Mouse (Mus musculus) midbrain, embryonic 14.5 days (tissue): ENCODE results near the gene Cd207. TPM values are rescaled to one million over a fixed set of nuclear protein-coding genes. Genes with fewer than 3 reads are reported as not detected.

Source experiments
- ATAC-seq: fragments of 200-750 bp; cut with Nextera tagmentation; 2 replicates; pipeline ENCODE4 v1.8.0; 2017; ENCODE audit warnings: moderate number of reproducible peaks, moderate library complexity; ENCODE audit not compliant: low FRiP score, low TSS enrichment
- DNase-seq: peaks from one replicate; pipeline ENCODE4 v3.0.0-alpha.2; 2015
- H3K27ac ChIP-seq: fragments of 300-500 bp; sonication (generic); replicated peaks from 2 replicates; pipeline ENCODE4 v1.5.1; 2014; ENCODE audit warnings: mild to moderate bottlenecking, low read depth, low read length, moderate library complexity
- H3K27me3 ChIP-seq: fragments of 300-500 bp; sonication (generic); 2 replicates; pipeline ENCODE4 v1.6.1; 2014; ENCODE audit warnings: low read length, control low read depth, mixed read lengths; ENCODE audit not compliant: control insufficient read depth, insufficient read depth
- H3K36me3 ChIP-seq: fragments of 300-500 bp; sonication (generic); 2 replicates; pipeline ENCODE4 v1.6.1; 2014; ENCODE audit warnings: low read length, control low read depth; ENCODE audit not compliant: control insufficient read depth, insufficient read depth
- H3K4me1 ChIP-seq: fragments of 300-500 bp; sonication (generic); 2 replicates; pipeline ENCODE4 v1.6.1; 2014; ENCODE audit warnings: mild to moderate bottlenecking, antibody characterized with exemption, low read length, control low read depth; ENCODE audit not compliant: control insufficient read depth, insufficient read depth
- H3K4me2 ChIP-seq: fragments of 300-500 bp; sonication (generic); 2 replicates; pipeline ENCODE4 v1.6.1; 2014; ENCODE audit warnings: mild to moderate bottlenecking, low read length, moderate library complexity
- H3K4me3 ChIP-seq: fragments of 300-500 bp; sonication (generic); replicated peaks from 2 replicates; pipeline ENCODE4 v1.5.1; 2014; ENCODE audit warnings: low read depth, low read length
- H3K9ac ChIP-seq: fragments of 300-500 bp; sonication (generic); replicated peaks from 2 replicates; pipeline ENCODE4 v1.6.1; 2014; ENCODE audit warnings: mild to moderate bottlenecking, low read length, moderate library complexity
- H3K9me3 ChIP-seq: fragments of 300-500 bp; sonication (generic); 2 replicates; pipeline ENCODE4 v1.6.1; 2016; ENCODE audit warnings: low read length, control low read depth, mixed read lengths; ENCODE audit not compliant: control insufficient read depth
- WGBS: fragments of 180-500 bp; shearing (Covaris S2); extraction: QIAGEN DNeasy Blood & Tissue Kit; methylation state at CpG from one replicate; pipeline ENCODE4 v1.1.7; 2014; 5-methylcytosine and 5-hydroxymethylcytosine counted together
- polyA plus RNA-seq: library from polyadenylated mRNA; unstranded; fragments of >200 nt; fragmentation: Nextera tagmentation; extraction: Ambion mirVana; gene quantifications from 2 replicates; pipeline ENCODE4 v1.2.1, GENCODE M21; 2014

Cd207 gene
- not detected in 2 replicates for polyA plus RNA-seq

DNA sequence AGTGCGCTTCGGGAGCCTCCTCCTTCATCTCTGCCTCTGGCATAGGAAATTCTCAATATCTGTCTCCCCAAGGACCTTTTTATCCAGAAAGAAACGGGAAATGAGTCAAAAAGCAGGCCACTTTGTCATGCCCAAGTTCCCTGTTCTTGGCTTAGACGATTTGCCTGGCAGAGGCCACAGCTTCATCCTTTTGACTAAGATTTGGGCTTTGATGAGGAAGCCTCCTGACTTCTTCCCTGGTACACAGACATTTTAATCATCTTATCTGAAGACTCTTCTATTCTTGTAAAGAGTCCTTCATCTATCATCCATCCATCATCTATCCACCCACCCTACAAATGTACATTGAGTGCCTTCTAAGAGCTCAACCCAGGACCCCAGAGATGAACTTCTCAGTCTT lies at the start of gene Cd207:
TSS of gene Cd207 (minus strand) at position 101 of the 400 bp plus-strand sequence.
- ATAC-seq (no peak), DNase-seq (no peak)
- Histone ChIP-seq H3K4me3 (no peak within 1 kb of the TSS), H3K4me2 (no peak within 1 kb of the TSS), H3K9ac (no peak within 1 kb of the TSS), H3K27ac (no peak within 1 kb of the TSS), H3K27me3 (no peaks in the 10 kb centered on the region), H3K36me3 (no peaks in the 10 kb centered on the region), H3K4me1 (no peaks in the 10 kb centered on the region), H3K9me3 (no peaks in the 10 kb centered on the region)
- WGBS, result 68% methylated on average over 4 of the region's 4 CpGs

DNA sequence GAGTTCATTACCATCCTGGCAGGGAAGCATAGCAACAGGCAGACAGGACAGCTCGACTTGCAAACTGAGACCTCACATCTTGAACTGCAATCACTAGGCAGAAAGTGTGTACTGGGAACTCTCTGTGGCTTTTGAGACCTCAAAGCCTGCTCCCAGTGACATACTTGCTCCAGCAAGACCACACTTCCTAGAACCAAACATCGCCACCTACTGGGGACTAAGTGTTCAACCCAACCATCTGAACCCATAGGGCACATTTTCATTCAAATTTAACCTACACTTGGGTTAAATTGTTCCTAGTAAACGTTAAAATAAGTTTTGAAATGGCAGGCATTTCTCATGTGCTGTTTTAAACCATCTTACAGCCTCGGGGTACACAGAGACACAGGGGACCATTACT lies 49.5 kb upstream of the Cd207 start:
- WGBS, result 46% methylated on average over 4 of the region's 4 CpGs

GRCm38 (mm10) chr6:83722526-83722925 lies 44.9 kb upstream of the Cd207 start:
- H3K27me3 ChIP-seq, result peaks cover 59% of the 10 kb centered on the region
- WGBS, result 25% methylated on average over 6 of the region's 6 CpGs
- H3K4me2 ChIP-seq, result no peak overlapping the region
- H3K27ac ChIP-seq, result no peak overlapping the region
- ATAC-seq (no peak), DNase-seq (no peak)
- H3K36me3 ChIP-seq, result no peaks in the 10 kb centered on the region
- no peaks in the 10 kb centered on the region for H3K9me3 ChIP-seq
- H3K4me1 ChIP-seq, result no peaks in the 10 kb centered on the region
- H3K9ac ChIP-seq, result no peak overlapping the region
- no peak overlapping the region for H3K4me3 ChIP-seq

More for the DNA sequence above, 49.5 kb upstream of the Cd207 start:
- Histone ChIP-seq H3K9ac (no peak overlapping the region), H3K9me3 (no peaks in the 10 kb centered on the region), H3K4me3 (no peak overlapping the region), H3K4me2 (no peak overlapping the region), H3K27me3 (peaks cover 13% of the 10 kb centered on the region), H3K36me3 (no peaks in the 10 kb centered on the region), H3K27ac (no peak overlapping the region), H3K4me1 (no peaks in the 10 kb centered on the region)
- DNase-seq, result no peak
- no peak for ATAC-seq

DNA sequence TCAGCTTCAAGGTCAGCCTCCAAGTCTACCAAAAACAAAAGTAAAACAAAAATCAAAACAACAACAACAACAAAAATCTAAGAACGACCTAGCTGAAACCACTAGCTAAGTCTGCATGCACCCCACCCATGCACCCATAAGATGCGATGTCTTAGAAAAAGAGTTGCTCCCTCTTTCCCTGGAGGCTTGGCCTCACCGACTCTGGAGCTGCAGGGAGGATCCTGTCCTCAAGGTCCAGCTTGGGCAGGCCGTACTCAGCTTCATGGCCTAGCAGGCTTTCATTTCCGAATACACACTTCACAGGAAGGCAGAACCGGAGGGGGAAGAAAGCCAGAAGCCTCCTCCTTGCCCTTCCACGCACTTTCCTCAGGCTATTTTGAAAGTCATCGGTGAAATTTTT lies 39.4 kb upstream of the Cd207 start:
- DNase-seq (no peak), ATAC-seq (no peak)
- no peaks in the 10 kb centered on the region for H3K9me3 ChIP-seq
- H3K4me3 ChIP-seq, result no peak overlapping the region
- no peak overlapping the region for H3K4me2 ChIP-seq
- H3K36me3 ChIP-seq, result no peaks in the 10 kb centered on the region
- peaks cover 2% of the 10 kb centered on the region; the same call in 1 of the 2 replicates for H3K4me1 ChIP-seq
- peaks cover 91% of the 10 kb centered on the region for H3K27me3 ChIP-seq
- no peak overlapping the region for H3K9ac ChIP-seq
- no peak overlapping the region for H3K27ac ChIP-seq
- WGBS, result 1% methylated on average over 8 of the region's 8 CpGs

- H3K4me3 ChIP-seq, result no peak overlapping the region
- 2% methylated on average over 30 of the region's 30 CpGs for WGBS
- H3K36me3 ChIP-seq, result no peaks in the 10 kb centered on the region
- H3K27me3 ChIP-seq, result peaks cover 89% of the 10 kb centered on the region
- H3K27ac ChIP-seq, result no peak overlapping the region
- no peaks in the 10 kb centered on the region for H3K9me3 ChIP-seq
- no peak for ATAC-seq
- no peak overlapping the region for H3K4me2 ChIP-seq
- H3K4me1 ChIP-seq, result peaks cover 15% of the 10 kb centered on the region
- DNase-seq, result no peak
- no peak overlapping the region for H3K9ac ChIP-seq
Measured at GRCm38 (mm10) chr6:83715461-83716196, 38.0 kb upstream of the Cd207 start.

GRCm38 (mm10) chr6:83714221-83715123 lies 36.8 kb upstream of the Cd207 start:
- H3K27ac ChIP-seq, result no peak overlapping the region
- WGBS, result 1% methylated on average over 34 of the region's 34 CpGs
- H3K9me3 ChIP-seq, result no peaks in the 10 kb centered on the region
- ATAC-seq, result no peak
- H3K27me3 ChIP-seq, result peaks cover 89% of the 10 kb centered on the region
- no peak overlapping the region for H3K9ac ChIP-seq
- no peak for DNase-seq
- H3K36me3 ChIP-seq, result no peaks in the 10 kb centered on the region
- H3K4me1 ChIP-seq, result peaks cover 15% of the 10 kb centered on the region
- no peak overlapping the region for H3K4me3 ChIP-seq
- H3K4me2 ChIP-seq, result no peak overlapping the region

- DNase-seq, result no peak
- H3K9me3 ChIP-seq, result no peaks in the 10 kb centered on the region
- peaks cover 89% of the 10 kb centered on the region for H3K27me3 ChIP-seq
- H3K27ac ChIP-seq, result no peak overlapping the region
- WGBS, result 5% methylated on average over 12 of the region's 12 CpGs
- no peak overlapping the region for H3K4me2 ChIP-seq
- H3K36me3 ChIP-seq, result no peaks in the 10 kb centered on the region
- H3K4me3 ChIP-seq, result no peak overlapping the region
- no peak overlapping the region for H3K9ac ChIP-seq
- no peak for ATAC-seq
- H3K4me1 ChIP-seq, result peaks cover 15% of the 10 kb centered on the region
Measured at GRCm38 (mm10) chr6:83713271-83714136, 35.8 kb upstream of the Cd207 start.

DNA sequence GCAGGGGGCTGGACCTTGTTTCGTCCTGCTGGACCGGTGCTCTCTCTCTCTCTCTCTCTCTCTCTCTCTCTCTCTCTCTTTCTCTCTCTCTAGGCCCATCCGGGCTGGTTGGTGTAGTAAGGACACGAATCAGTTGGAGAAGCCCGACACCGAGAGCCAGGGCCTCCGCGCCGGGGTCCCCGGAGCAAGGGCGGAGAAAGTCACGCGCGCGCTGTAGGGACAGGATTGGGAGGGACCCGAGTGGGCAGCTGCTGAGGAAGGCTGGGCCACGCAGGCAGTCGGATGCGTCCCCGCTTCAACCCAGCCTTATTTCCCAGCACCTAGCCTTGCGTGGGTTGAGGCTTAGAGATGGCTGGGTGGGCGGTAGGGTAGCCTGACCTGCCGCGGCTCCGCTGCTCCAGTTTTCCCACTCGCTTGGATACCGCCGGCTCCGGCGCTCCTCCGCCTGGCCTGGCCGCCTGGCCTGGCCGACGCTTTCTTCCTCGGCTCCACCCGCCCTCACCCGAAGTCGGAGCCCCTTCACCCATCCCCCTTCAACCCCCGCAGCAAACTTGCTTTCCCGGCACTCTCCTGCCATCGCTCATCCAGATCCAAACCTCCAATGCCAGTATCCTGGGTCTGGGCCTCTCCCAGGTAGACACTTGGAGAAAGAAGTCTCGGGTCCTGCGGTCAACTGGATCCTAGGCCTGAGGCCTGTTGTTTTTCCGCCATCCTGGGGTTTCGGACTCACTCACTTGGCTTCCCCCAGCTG lies 34.2 kb upstream of the Cd207 start:
- no peaks in the 10 kb centered on the region for H3K36me3 ChIP-seq
- H3K4me3 ChIP-seq, result peak overlapping the region; percentile 35
- H3K9ac ChIP-seq, result no peak overlapping the region
- ATAC-seq (no peak), DNase-seq (no peak)
- no peaks in the 10 kb centered on the region for H3K9me3 ChIP-seq
- H3K4me2 ChIP-seq, result peak overlapping the region; percentile 63
- 2% methylated on average over 45 of the region's 45 CpGs for WGBS
- H3K27me3 ChIP-seq, result peaks cover 90% of the 10 kb centered on the region
- peaks cover 15% of the 10 kb centered on the region for H3K4me1 ChIP-seq
- H3K27ac ChIP-seq, result no peak overlapping the region
